10 mouse cellular contexts compared by ENCODE assay signal in the genomic region with DNA sequence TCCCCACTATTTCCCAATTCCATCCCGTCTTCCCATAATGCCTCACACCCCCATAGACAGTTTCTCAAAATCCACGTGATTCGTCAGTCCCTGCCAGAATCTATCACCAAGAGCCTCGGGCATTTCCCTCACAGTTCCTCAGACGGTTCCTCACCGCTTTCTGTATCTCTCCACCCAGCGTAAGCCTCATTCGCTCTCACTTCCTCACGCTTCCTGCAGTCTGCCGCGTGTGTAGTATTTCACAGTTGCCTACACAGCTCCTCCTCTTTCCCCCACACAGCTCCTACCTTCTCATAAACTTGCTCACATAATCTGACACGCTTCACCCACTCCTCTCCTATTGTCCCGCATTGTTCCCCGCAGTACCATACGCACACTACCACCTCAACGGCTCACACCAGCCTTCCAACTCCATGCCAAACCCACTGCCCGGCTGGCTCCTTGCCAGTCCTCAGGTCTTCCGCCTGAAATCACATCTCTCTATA. TPM values are rescaled to one million over a fixed set of nuclear protein-coding genes. Genes with fewer than 3 reads are reported as not detected.
DNase-seq lines count a peak whose midpoint lies in the region; ATAC-seq and TF ChIP-seq lines count a peak whose summit lies in the region.
"Had no signal": no experiment of that assay in that cellular context is flagged by ENCODE, and none has a peak within 500 bp of the region (broad histone marks: within the 10 kb centered on the region; RNA-seq: fewer than 3 reads in every experiment).

No protein-coding gene starts in this region.

- H3K27me3 ChIP-seq in heart, embryonic 10.5 days (ENCODE audit: insufficient read depth, poor library complexity, severe bottlenecking): 0 out of 2 replicates have a peak, but pooled peaks cover 7% of the 10 kb centered on the region
- H3K27me3 ChIP-seq in spleen, adult 2 months (ENCODE audit: control insufficient read depth, insufficient read depth, low read length): no peaks in the 10 kb centered on the region
- no peaks in the 10 kb centered on the region for H3K27me3 ChIP-seq in lung, postnatal 0 days (replicated peaks; ENCODE audit: insufficient read depth, low read length)

- H3K4me2 ChIP-seq in lung, postnatal 0 days (replicated peaks; ENCODE audit: low read depth, low read length): no peak overlapping the region

- no peak overlapping the region for H3K9ac ChIP-seq in lung, postnatal 0 days (replicated peaks; ENCODE audit: low read depth)

- no peak for TF ChIP-seq POLR2A in spleen, adult 2 months (IDR thresholded peaks at IDR 0.05; ENCODE audit: low read depth, low read length)

- TF ChIP-seq CTCF in spleen, adult 2 months (IDR thresholded peaks at IDR 0.05; ENCODE audit: extremely low read depth, insufficient read depth, insufficient read length, insufficient replicate concordance): no peak
- TF ChIP-seq CTCF in lung, postnatal 0 days (IDR thresholded peaks at IDR 0.05): no peak

- H3K36me3 ChIP-seq in heart, embryonic 10.5 days: no peaks in the 10 kb centered on the region
- H3K36me3 ChIP-seq in spleen, adult 2 months (ENCODE audit: control insufficient read depth, insufficient read depth, low read length): no peaks in the 10 kb centered on the region
- no peaks in the 10 kb centered on the region for H3K36me3 ChIP-seq in lung, postnatal 0 days (ENCODE audit: insufficient read depth, low read length)

- H3K9me3 ChIP-seq in heart, embryonic 10.5 days: no peaks in the 10 kb centered on the region
- no peaks in the 10 kb centered on the region for H3K9me3 ChIP-seq in lung, postnatal 0 days (ENCODE audit: low read length)

- 73% methylated on average over 18 of the region's 18 CpGs for WGBS in heart, embryonic 10.5 days
- 20% methylated on average over 18 of the region's 18 CpGs for whole genome bisulfite sequencing in spleen, adult 2 months
- WGBS in lung, postnatal 0 days: 56% methylated on average over 18 of the region's 18 CpGs

- peak; percentile 72 for ATAC-seq in lung, postnatal 0 days
- ATAC-seq: inflammation-experienced regulatory T-cells, adult 6 months had no signal

- no peaks in the 10 kb centered on the region for H3K4me1 ChIP-seq in heart, embryonic 10.5 days
- no peaks in the 10 kb centered on the region for H3K4me1 ChIP-seq in spleen, adult 2 months (ENCODE audit: control insufficient read depth, insufficient read depth, insufficient read length)
- no peaks in the 10 kb centered on the region for H3K4me1 ChIP-seq in lung, postnatal 0 days (ENCODE audit: insufficient read depth, low read depth, low read length)

- no peak overlapping the region for H3K4me3 ChIP-seq in heart, embryonic 10.5 days
- H3K4me3 ChIP-seq in spleen, adult 2 months (ENCODE audit: extremely low read depth, insufficient read depth, insufficient read length): no peak overlapping the region
- no peak overlapping the region for H3K4me3 ChIP-seq in lung, postnatal 0 days (ENCODE audit: low read depth, low read length)
- H3K4me3 ChIP-seq: myocyte had no signal

- peak; percentile 6 for DNase-seq in heart, adult 8-10 months (ENCODE audit: low spot score)
- no peak for DNase-seq in heart, embryonic 10.5 days (ENCODE audit: low spot score)
- no peak for DNase-seq in spleen, adult 2 months (ENCODE audit: low read depth in 1 of 2, low spot score in 2 of 2)
- DNase-seq in spleen, postnatal 10 days (ENCODE audit: low spot score in 2 of 2): no peak
- peak; percentile 88 for DNase-seq in lung, postnatal 0 days (ENCODE audit: low spot score)
- DNase-seq in telencephalon, adult 2 months (ENCODE audit: low read depth, low spot score): peak; percentile 59
- DNase-seq in urinary bladder, postnatal 36 days (ENCODE audit: low spot score in 2 of 2): no peak
- no peak for DNase-seq in ovary, postnatal 36 days (ENCODE audit: low spot score)

- no peak for TF ChIP-seq EP300 in lung, postnatal 0 days (IDR thresholded peaks at IDR 0.05)

- H3K27ac ChIP-seq in heart, embryonic 10.5 days: no peak overlapping the region
- peak overlapping the region; percentile 24; the same call in 1 of the 2 replicates for H3K27ac ChIP-seq in spleen, adult 2 months (ENCODE audit: insufficient read depth, low read length)
- no peak overlapping the region for H3K27ac ChIP-seq in lung, postnatal 0 days (ENCODE audit: low read length)

RNA-seq across cellular contexts. Expression of a gene that starts 30.2 kb away (rescaled TPM):
- total RNA-seq in heart, adult 8-10 months (2022): 1 to 10 TPM; 1.1 to 2.2 (median 1.3) TPM
- polyA plus RNA-seq in heart, embryonic 10.5 days (2016; fragmentation: Nextera tagmentation; extraction: Ambion mirVana): 5.1 and 5.4 TPM in 2 replicates
- polyA plus RNA-seq in spleen, adult 2 months (2012; rRNA removed): 0.49 and 0.77 TPM in 2 replicates
- 3.2 and 4.4 TPM in 2 replicates for polyA plus RNA-seq in lung, postnatal 0 days (2015; fragmentation: Nextera tagmentation; extraction: Ambion mirVana)
- polyA plus RNA-seq: inflammation-experienced regulatory T-cells, adult 6 months had no signal

Comparison
In these comparisons a context has a peak if more than half of its experiments do, and no peak if none do; other contexts are left out.
1. DNase-seq: peak in heart, adult 8-10 months (single experiment), lung, postnatal 0 days (single experiment) and telencephalon, adult 2 months (single experiment); none in heart, embryonic 10.5 days (single experiment), spleen, adult 2 months (0 of 2), spleen, postnatal 10 days (0 of 2), urinary bladder, postnatal 36 days (0 of 2) and ovary, postnatal 36 days (single experiment).